8 mouse cellular contexts compared by ENCODE assay signal in genomic region chr3:89613526-89614523, GRCm38 (mm10).
DNase-seq lines count a peak whose midpoint lies in the region; ATAC-seq lines count a peak whose summit lies in the region.

No protein-coding gene starts in this region.

- H3K27ac ChIP-seq in embryonic facial prominence, embryonic 14.5 days (replicated peaks; ENCODE audit: low read depth, low read length): peak overlapping the region; percentile 66; the same call in 1 of the 2 replicates
- H3K27ac ChIP-seq in heart, embryonic 13.5 days (replicated peaks): peak overlapping the region; percentile 68
- peak overlapping the region; percentile 66 for H3K27ac ChIP-seq in kidney, embryonic 15.5 days
- H3K27ac ChIP-seq in limb, embryonic 12.5 days: peak overlapping the region; percentile 79

- WGBS in embryonic facial prominence, embryonic 14.5 days: 32% methylated on average over 17 of the region's 18 CpGs
- WGBS in heart, embryonic 13.5 days: 28% methylated on average over 18 of the region's 18 CpGs
- WGBS in kidney, embryonic 15.5 days: 32% methylated on average over 18 of the region's 18 CpGs
- WGBS in limb, embryonic 12.5 days: 41% methylated on average over 18 of the region's 18 CpGs

- H3K9ac ChIP-seq in embryonic facial prominence, embryonic 14.5 days (ENCODE audit: low read depth, low read length): peak overlapping the region; percentile 15; the same call in 1 of the 2 replicates
- peak overlapping the region; percentile 50; the same call in 1 of the 2 replicates for H3K9ac ChIP-seq in heart, embryonic 13.5 days
- no peak overlapping the region for H3K9ac ChIP-seq in kidney, embryonic 15.5 days
- 0 out of 2 replicates have a peak overlapping the region, but pooled peaks have one; percentile 47 for H3K9ac ChIP-seq in limb, embryonic 12.5 days (replicated peaks)

- H3K9me3 ChIP-seq in embryonic facial prominence, embryonic 14.5 days (ENCODE audit: control insufficient read depth, low read length): no peaks in the 10 kb centered on the region
- no peaks in the 10 kb centered on the region for H3K9me3 ChIP-seq in heart, embryonic 13.5 days
- no peaks in the 10 kb centered on the region for H3K9me3 ChIP-seq in kidney, embryonic 15.5 days (replicated peaks)
- no peaks in the 10 kb centered on the region for H3K9me3 ChIP-seq in limb, embryonic 12.5 days

- peaks cover 14% of the 10 kb centered on the region for H3K4me1 ChIP-seq in embryonic facial prominence, embryonic 14.5 days (ENCODE audit: control insufficient read depth, insufficient read depth, low read length)
- H3K4me1 ChIP-seq in heart, embryonic 13.5 days: peaks cover 19% of the 10 kb centered on the region
- H3K4me1 ChIP-seq in kidney, embryonic 15.5 days: peaks cover 13% of the 10 kb centered on the region
- H3K4me1 ChIP-seq in limb, embryonic 12.5 days (replicated peaks): peaks cover 34% of the 10 kb centered on the region

- peak; percentile 13 for DNase-seq in cerebellum, adult 11 months
- no peak for DNase-seq in cerebellum, adult 11-12 months
- DNase-seq in embryonic facial prominence, embryonic 14.5 days (ENCODE audit: low spot score): peak; percentile 93
- peak; percentile 64 for DNase-seq in ovary, adult 18-20 months (ENCODE audit: low spot score)

- H3K36me3 ChIP-seq in embryonic facial prominence, embryonic 14.5 days (ENCODE audit: control insufficient read depth, insufficient read depth, low read length): no peaks in the 10 kb centered on the region
- H3K36me3 ChIP-seq in heart, embryonic 13.5 days: no peaks in the 10 kb centered on the region
- H3K36me3 ChIP-seq in kidney, embryonic 15.5 days: no peaks in the 10 kb centered on the region
- H3K36me3 ChIP-seq in limb, embryonic 12.5 days: no peaks in the 10 kb centered on the region

- H3K4me2 ChIP-seq in embryonic facial prominence, embryonic 14.5 days (ENCODE audit: low read depth, low read length): peak overlapping the region; percentile 10; the same call in 1 of the 2 replicates
- peak overlapping the region; percentile 44 for H3K4me2 ChIP-seq in heart, embryonic 13.5 days
- 0 out of 2 replicates have a peak overlapping the region, but pooled peaks have one; percentile 14 for H3K4me2 ChIP-seq in kidney, embryonic 15.5 days
- H3K4me2 ChIP-seq in limb, embryonic 12.5 days: peak overlapping the region; percentile 21

- H3K27me3 ChIP-seq in embryonic facial prominence, embryonic 14.5 days (replicated peaks; ENCODE audit: control insufficient read depth, insufficient read depth, low read length): no peaks in the 10 kb centered on the region
- no peaks in the 10 kb centered on the region; the same call in 1 of the 2 replicates for H3K27me3 ChIP-seq in heart, embryonic 13.5 days (replicated peaks)
- 0 out of 2 replicates have a peak, but pooled peaks cover 3% of the 10 kb centered on the region for H3K27me3 ChIP-seq in kidney, embryonic 15.5 days
- peaks cover 5% of the 10 kb centered on the region; the same call in 1 of the 2 replicates for H3K27me3 ChIP-seq in limb, embryonic 12.5 days

- H3K4me3 ChIP-seq in embryonic facial prominence, embryonic 14.5 days (ENCODE audit: low read depth, low read length): no peak overlapping the region
- no peak overlapping the region for H3K4me3 ChIP-seq in heart, embryonic 13.5 days
- no peak overlapping the region for H3K4me3 ChIP-seq in kidney, embryonic 15.5 days (replicated peaks)
- no peak overlapping the region for H3K4me3 ChIP-seq in limb, embryonic 12.5 days (replicated peaks)

- peak; percentile 95 for ATAC-seq in embryonic facial prominence, embryonic 14.5 days (ENCODE audit: low read depth)
- no peak for ATAC-seq in heart, embryonic 13.5 days (ENCODE audit: extremely low read depth, insufficient number of reproducible peaks, low FRiP score, low TSS enrichment)
- ATAC-seq in kidney, embryonic 15.5 days (replicated peaks; ENCODE audit: low FRiP score): peak; percentile 92
- ATAC-seq in limb, embryonic 12.5 days (ENCODE audit: insufficient number of reproducible peaks, insufficient read depth, low FRiP score, low TSS enrichment, low read depth): peak; percentile 74
- no peak for ATAC-seq in inflammation-experienced regulatory T-cells, adult 6 months

Comparison
In these comparisons a context has a peak if more than half of its experiments do, and no peak if none do; other contexts are left out.
1. ATAC-seq: peak in embryonic facial prominence, embryonic 14.5 days (single experiment), kidney, embryonic 15.5 days (single experiment) and limb, embryonic 12.5 days (single experiment); none in heart, embryonic 13.5 days (single experiment) and inflammation-experienced regulatory T-cells, adult 6 months (single experiment).
2. Peak in every context shown above with its lines, with median percentiles within 50 percentile points of each other: H3K27ac ChIP-seq and H3K4me2 ChIP-seq.